Mouse (Mus musculus) liver, embryonic 14.5 days (tissue): ENCODE measurements around the gene Pon2. TPM values are rescaled to one million over a fixed set of nuclear protein-coding genes. Genes with fewer than 3 reads are reported as not detected.

Source experiments
- ATAC-seq: fragments of 200-750 bp; cut with Nextera tagmentation; 2 replicates; pipeline ENCODE4 v1.8.0; 2017; ENCODE audit warnings: moderate number of reproducible peaks, mild to moderate bottlenecking, moderate library complexity; ENCODE audit not compliant: insufficient read depth
- DNase-seq, 3 experiments: peaks; one replicate each; pipeline ENCODE4 v3.0.0-alpha.2; 2012 to 2013; ENCODE audit warnings: low read depth in 3 of 3, low spot score in 3 of 3
- H3K27ac ChIP-seq: fragments of 300-500 bp; sonication (generic); 2 replicates; pipeline ENCODE4 v1.5.1; 2014; ENCODE audit warnings: moderate library complexity, mild to moderate bottlenecking, control low read depth, inconsistent platforms
- H3K27me3 ChIP-seq: fragments of 300-500 bp; sonication (generic); 2 replicates; pipeline ENCODE4 v1.6.1; 2014; ENCODE audit warnings: mild to moderate bottlenecking, low read length, moderate library complexity; ENCODE audit not compliant: control insufficient read depth, insufficient read depth
- H3K36me3 ChIP-seq: fragments of 300-500 bp; sonication (generic); replicated peaks from 2 replicates; pipeline ENCODE4 v1.6.1; 2014; ENCODE audit warnings: low read depth; ENCODE audit not compliant: control insufficient read depth, insufficient read depth
- H3K4me1 ChIP-seq, 2 experiments: fragments of 200-500 bp in 1 of 2; fragments of 300-500 bp in 1 of 2; sonication (generic) in 1 of 2; replicated peaks; 2 replicates each; pipeline ENCODE4 v1.6.1; 2012 to 2014; ENCODE audit warnings: antibody characterized with exemption in 1 of 2, inconsistent platforms in 1 of 2, low read length in 1 of 2; ENCODE audit not compliant: control insufficient read depth in 2 of 2, insufficient read depth in 2 of 2
- H3K4me2 ChIP-seq: fragments of 300-500 bp; sonication (generic); 2 replicates; pipeline ENCODE4 v1.6.1; 2014; ENCODE audit warnings: low read depth, mild to moderate bottlenecking, control low read depth, moderate library complexity
- H3K4me3 ChIP-seq, 2 experiments: fragments of 200-500 bp in 1 of 2; fragments of 300-500 bp in 1 of 2; sonication (generic) in 1 of 2; 2 replicates each; pipeline ENCODE4 v1.5.1; 2012 to 2014; ENCODE audit warnings: low read depth in 2 of 2, low read length in 2 of 2, mild to moderate bottlenecking in 2 of 2, control low read depth in 1 of 2, inconsistent platforms in 1 of 2, moderate library complexity in 1 of 2; ENCODE audit not compliant: insufficient read depth in 1 of 2
- H3K9ac ChIP-seq: fragments of 300-500 bp; sonication (generic); replicated peaks from 2 replicates; pipeline ENCODE4 v1.6.1; 2014; ENCODE audit warnings: mild to moderate bottlenecking, control low read depth, moderate library complexity
- H3K9me3 ChIP-seq: fragments of 300-500 bp; sonication (generic); 2 replicates; pipeline ENCODE4 v1.6.1; 2016; ENCODE audit warnings: low read length, mixed read lengths; ENCODE audit not compliant: control insufficient read depth
- CTCF ChIP-seq: IDR thresholded peaks from 2 replicates; pipeline ENCODE4 v1.5.1; 2016; ENCODE audit warnings: antibody characterized with exemption, low read depth, control low read depth
- EP300 ChIP-seq: IDR thresholded peaks from 2 replicates; pipeline ENCODE4 v1.6.1; 2016; ENCODE audit warnings: antibody characterized with exemption, low read depth
- WGBS: fragments of 180-500 bp; shearing (Covaris S2); extraction: QIAGEN DNeasy Blood & Tissue Kit; methylation state at CpG from one replicate; pipeline ENCODE4 v1.1.7; 2014; ENCODE audit not compliant: insufficient replicate concordance; 5-methylcytosine and 5-hydroxymethylcytosine counted together
- polyA plus RNA-seq, 2 experiments: library from polyadenylated mRNA; depleted of rRNA in 1 of 2; stranded (reverse) in 1 of 2; unstranded in 1 of 2; fragments of >200 nt; fragmentation: Nextera tagmentation in 1 of 2; extraction: Ambion mirVana in 1 of 2; gene quantifications; 2 replicates each; pipeline versions ENCODE4 v1.2.1 to v1.2.3; 2012 to 2014

Pon2 gene
- polyA plus RNA-seq, 2 experiments = 27.3 to 32.5 TPM

- peaks cover 8 to 24% of the 10 kb centered on the region in 2 experiments for H3K4me1 ChIP-seq
- peaks cover 43% of the 10 kb centered on the region for H3K36me3 ChIP-seq
- no peaks in the 10 kb centered on the region for H3K9me3 ChIP-seq
- TF ChIP-seq CTCF = no peak
- no peak for TF ChIP-seq EP300
- no peak for DNase-seq
- ATAC-seq = no peak
- H3K27ac ChIP-seq = no peak overlapping the region
- H3K9ac ChIP-seq = no peak overlapping the region
- no peaks in the 10 kb centered on the region for H3K27me3 ChIP-seq
- H3K4me3 ChIP-seq = no peak overlapping the region
- no peak overlapping the region for H3K4me2 ChIP-seq
- WGBS = 80% methylated on average over 7 of the region's 7 CpGs
Observed at GRCm38 (mm10) chr6:5282418-5282817, 15.8 kb downstream of the Pon2 start.

- H3K27ac ChIP-seq = no peak overlapping the region
- DNase-seq = no peak
- H3K9me3 ChIP-seq = no peaks in the 10 kb centered on the region
- H3K4me2 ChIP-seq = no peak overlapping the region
- peaks cover 58% of the 10 kb centered on the region for H3K36me3 ChIP-seq
- H3K27me3 ChIP-seq = no peaks in the 10 kb centered on the region
- 76% methylated on average over 6 of the region's 6 CpGs for WGBS
- H3K4me3 ChIP-seq = no peak overlapping the region
- no peak overlapping the region for H3K9ac ChIP-seq
- ATAC-seq = no peak
- peaks cover 3 to 16% of the 10 kb centered on the region in 2 experiments; a peak in 3 of 4 replicates for H3K4me1 ChIP-seq
- TF ChIP-seq CTCF (no peak), EP300 (no peak)
Observed at GRCm38 (mm10) chr6:5280576-5281305, 17.5 kb downstream of the Pon2 start.

- TF ChIP-seq CTCF (no peak), EP300 (no peak)
- Histone ChIP-seq H3K27ac (no peak overlapping the region), H3K4me2 (no peak overlapping the region), H3K36me3 (peaks cover 68% of the 10 kb centered on the region), H3K27me3 (no peaks in the 10 kb centered on the region), H3K9ac (no peak overlapping the region), H3K4me1 (peaks cover 0 to 12% of the 10 kb centered on the region in 2 experiments; a peak in 2 of 4 replicates), H3K9me3 (no peaks in the 10 kb centered on the region), H3K4me3 (no peak overlapping the region)
- DNase-seq (no peak), ATAC-seq (no peak)
- 79% methylated on average over 5 of the region's 5 CpGs for WGBS
Observed at GRCm38 (mm10) chr6:5277972-5278371, 20.3 kb downstream of the Pon2 start.

GRCm38 (mm10) chr6:5269641-5270040 lies 28.6 kb downstream of the Pon2 start:
- Histone ChIP-seq H3K9ac (no peak overlapping the region), H3K36me3 (peaks cover 74% of the 10 kb centered on the region), H3K4me1 (no peaks in the 10 kb centered on the region), H3K4me2 (no peak overlapping the region), H3K27ac (no peak overlapping the region), H3K27me3 (no peaks in the 10 kb centered on the region), H3K9me3 (no peaks in the 10 kb centered on the region), H3K4me3 (no peak overlapping the region)
- no peak for ATAC-seq
- 88% methylated on average over 6 of the region's 6 CpGs for WGBS
- no peak for DNase-seq
- TF ChIP-seq EP300 (no peak), CTCF (no peak)

GRCm38 (mm10) chr6:5264793-5265192 lies 33.5 kb downstream of the Pon2 start:
- no peak overlapping the region for H3K9ac ChIP-seq
- ATAC-seq (no peak), DNase-seq (no peak)
- no peak overlapping the region for H3K27ac ChIP-seq
- H3K4me3 ChIP-seq = no peak overlapping the region
- H3K4me1 ChIP-seq = peaks cover 11 to 13% of the 10 kb centered on the region in 2 experiments
- H3K9me3 ChIP-seq = no peaks in the 10 kb centered on the region
- H3K27me3 ChIP-seq = no peaks in the 10 kb centered on the region
- 79% methylated on average over 8 of the region's 8 CpGs for WGBS
- no peak overlapping the region for H3K4me2 ChIP-seq
- TF ChIP-seq EP300 = no peak
- TF ChIP-seq CTCF = no peak
- peaks cover 54% of the 10 kb centered on the region for H3K36me3 ChIP-seq
